Mouse (Mus musculus) urinary bladder, postnatal 4 days (tissue): ENCODE results near the gene Rnf207.
A peak's percentile ranks its signal among the peaks of the same experiment; 100 is the strongest.

Source experiments
- DNase-seq, 2 experiments: peaks; one replicate each; pipeline ENCODE4 v3.0.0; 2021 to 2022; ENCODE audit warnings: low spot score in 2 of 2

Rnf207 gene

DNA sequence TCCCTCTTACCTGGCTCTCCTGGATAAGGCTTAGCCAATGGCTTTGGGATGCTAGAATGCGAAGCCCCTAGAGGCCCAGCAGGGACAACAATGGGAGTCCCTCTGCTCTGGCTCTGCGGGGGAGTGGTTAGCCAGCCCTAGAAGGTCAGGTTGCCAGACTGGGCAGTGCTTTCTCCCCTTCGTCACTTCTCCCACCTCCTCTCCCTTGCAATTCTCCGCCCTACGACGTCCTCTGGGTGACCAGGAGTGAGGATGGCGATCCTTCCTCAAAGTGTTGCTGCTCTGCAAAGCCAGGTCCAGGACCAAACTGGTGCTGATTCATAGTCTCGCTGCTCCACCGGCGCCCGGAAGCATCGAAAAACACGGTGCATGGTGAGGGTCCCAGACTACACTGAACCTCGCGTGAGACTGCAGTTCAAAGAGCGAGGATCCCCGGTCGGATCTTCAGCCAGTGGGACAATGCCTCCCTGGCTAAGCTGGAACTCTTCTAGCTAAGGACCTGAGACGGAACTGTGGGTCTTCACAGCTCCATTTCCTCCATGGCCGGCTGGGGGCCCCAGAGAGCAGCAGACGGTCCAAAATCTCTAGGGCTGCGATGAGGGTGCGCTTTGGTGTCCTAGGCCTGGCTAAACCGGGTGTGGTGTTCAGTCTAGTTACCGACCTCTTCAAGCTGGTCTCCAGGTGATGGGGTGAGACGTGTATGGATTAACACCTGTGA lies at the start of gene Rnf207:
Gene Rnf207, minus strand, starts transcription at position 477 of the 718 bp plus-strand sequence.
- DNase-seq, result peak in 1 of 2 experiments; percentile 40

DNA sequence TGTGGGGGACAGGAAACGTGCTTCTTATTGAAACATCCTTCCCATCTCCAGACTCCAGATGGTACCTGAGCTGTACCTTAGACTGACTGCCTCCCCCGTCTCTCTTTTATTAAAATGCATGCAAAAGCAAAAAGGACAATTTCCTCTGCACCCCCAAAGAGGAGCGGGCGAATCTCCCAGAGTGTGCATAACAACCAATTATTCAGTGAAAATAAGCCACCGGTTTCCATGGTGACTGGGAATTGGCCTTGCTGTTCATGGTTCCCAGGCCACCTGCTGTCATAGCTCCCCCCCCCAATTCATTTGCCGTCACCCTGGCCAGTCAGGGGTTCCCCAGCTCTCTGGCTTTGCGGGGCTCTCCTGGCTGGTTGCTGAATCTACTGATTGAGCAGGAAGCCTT lies 46.4 kb upstream of the Rnf207 start:
- DNase-seq, result no peak

DNA sequence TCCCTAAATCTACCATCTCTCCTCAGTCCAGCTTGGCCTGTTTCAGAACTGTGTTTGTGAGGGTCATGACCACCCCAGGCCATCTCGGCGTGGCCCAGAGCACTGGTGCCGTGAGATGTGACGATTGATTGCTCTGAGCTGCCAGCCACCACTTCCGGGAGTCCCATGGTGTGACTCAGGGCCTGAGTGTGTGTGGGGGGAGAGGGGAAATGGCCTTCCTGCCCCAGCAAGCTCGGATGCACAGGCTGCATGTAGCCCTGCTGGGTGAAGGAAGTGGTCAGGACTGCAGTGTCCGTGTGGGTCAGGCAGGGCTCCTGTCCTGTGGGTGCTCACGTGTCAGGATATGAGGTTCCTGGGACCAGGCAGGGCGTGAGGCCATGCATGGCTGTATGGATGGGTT lies 43.4 kb upstream of the Rnf207 start:
- DNase-seq, result no peak

DNA sequence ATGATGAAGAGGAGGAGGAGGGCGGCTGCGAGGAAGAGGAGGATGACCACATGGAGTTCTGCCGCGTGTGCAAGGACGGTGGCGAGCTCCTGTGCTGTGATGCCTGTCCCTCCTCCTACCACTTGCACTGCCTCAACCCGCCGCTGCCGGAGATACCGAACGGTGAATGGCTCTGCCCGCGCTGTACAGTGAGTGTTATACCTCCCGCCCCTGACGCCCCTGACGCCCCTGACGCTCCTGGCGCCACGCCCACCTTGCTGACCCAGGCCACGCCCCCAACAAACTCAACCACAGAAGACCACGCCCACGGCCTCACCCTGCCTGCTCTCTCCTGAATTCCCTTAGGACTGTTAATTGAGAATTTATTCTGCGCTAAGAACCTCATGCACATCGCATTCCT lies 42.1 kb upstream of the Rnf207 start:
- DNase-seq, result no peak

DNA sequence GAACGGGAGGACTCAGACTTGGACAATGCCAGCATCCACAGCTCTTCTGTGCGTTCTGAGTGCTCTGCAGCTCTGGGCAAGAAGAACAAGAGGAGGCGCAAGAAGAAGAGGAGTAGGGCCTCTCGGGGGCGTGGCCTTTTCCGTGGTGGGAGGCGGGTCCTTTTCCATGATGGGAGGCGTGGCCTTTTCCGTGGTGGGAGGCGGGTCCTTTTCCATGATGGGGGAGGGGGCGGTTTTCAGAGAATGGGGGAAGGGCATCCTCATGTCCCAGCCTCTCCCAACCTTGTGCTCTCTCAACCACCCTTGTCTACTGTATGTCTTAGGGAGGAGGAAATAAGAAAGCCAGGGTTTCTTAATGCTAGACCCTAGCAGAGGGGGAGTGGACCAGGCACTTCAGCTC lies 40.9 kb upstream of the Rnf207 start:
- DNase-seq, result no peak

DNA sequence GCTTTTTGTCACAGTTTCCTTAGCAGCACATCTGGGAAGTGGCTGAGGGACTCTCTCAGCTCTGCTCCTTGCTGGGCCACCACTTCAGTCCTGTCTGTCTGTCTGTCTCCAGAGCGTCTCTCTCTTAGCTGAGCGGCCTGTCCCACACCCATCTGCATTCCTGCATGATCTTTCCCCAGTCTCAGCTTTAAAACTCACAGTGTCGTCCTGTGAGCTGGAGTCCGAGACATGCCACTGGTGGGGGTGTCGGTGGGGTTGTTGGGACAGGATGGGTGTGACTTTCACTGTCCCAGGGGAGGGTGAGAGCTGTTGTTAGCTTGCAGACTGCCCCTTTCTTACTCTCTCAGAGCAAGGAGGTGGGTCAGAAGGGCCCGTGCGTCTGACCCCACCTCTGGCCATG lies 36.9 kb upstream of the Rnf207 start:
- no peak for DNase-seq

DNA sequence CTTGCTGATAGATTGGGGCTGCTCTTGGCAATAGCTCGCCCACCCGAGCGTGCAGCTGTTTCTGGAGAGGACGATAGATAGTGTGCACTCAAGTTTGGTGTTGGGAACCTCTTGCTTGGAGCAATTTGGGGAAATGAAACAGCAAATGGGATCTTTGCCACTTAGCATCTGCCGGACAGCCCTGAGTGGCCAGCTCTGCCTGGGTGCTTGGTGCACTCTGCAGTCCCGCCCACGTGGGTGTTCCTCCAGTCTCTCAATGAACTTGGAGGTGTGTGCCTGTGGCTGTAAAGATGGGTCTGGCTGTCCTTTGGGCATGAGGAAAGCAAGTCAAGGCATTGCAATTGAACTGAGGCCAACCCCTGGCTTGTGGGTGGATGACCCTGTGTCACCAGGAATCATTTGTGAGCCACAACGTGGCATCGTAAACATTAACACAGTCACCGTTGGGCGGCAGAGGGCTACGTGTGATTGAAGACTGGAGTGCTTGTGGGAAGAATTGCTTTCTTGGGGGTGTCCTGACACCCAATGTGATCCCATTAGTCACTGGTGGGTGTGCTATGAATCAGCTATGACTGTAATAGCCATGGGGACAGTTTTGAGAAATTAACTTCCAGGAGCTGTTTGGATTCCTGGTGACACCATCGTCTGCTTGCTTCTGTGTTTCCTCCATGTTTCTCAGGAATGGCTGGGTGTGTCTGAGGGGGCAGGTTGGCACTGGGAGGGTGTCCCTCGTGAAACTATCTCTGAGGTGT lies 35.3 kb upstream of the Rnf207 start:
- DNase-seq, result no peak

DNA sequence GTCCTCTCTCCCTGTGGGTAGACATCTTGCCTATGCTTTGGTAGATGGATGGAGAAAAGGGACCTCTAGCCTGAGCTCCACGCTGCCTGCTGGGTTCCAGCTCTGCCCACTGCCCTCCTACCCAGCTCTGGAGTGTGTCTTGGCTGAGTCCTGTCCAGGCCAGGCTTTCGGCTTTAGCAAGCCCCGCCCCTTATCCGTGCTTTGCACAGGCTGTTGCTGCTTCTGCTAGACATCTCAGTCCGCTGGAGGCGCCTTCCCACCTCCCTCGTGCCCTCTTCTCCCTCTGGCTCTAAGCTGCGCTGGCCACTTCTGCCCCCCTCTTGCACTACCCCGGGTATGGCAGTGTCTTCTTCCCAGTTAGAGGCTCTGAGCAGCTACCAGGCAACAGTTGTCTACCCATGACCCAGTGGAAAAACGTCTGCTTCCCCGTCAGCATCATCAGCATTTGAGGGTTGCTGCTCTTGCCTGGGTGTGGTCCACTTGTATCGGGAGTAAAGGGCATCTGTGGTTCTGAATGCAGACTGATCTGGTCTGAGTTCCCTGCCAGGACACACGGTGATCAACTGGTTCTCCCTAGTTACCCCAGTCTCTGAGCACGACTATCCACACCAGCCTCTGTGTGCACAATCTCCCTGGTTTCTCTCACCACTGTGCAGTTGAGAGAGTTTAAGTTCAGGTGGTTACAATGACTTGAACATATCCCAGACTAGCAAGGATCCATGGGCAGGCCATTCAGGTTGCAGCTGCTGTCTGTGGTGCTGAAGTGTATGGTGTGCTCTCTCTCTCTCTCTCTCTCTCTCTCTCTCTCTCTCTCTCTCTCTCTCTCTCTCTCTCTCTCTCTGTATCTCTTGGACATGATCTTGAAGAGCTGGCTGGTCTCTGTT lies 32.9 kb upstream of the Rnf207 start:
- DNase-seq, result no peak

DNA sequence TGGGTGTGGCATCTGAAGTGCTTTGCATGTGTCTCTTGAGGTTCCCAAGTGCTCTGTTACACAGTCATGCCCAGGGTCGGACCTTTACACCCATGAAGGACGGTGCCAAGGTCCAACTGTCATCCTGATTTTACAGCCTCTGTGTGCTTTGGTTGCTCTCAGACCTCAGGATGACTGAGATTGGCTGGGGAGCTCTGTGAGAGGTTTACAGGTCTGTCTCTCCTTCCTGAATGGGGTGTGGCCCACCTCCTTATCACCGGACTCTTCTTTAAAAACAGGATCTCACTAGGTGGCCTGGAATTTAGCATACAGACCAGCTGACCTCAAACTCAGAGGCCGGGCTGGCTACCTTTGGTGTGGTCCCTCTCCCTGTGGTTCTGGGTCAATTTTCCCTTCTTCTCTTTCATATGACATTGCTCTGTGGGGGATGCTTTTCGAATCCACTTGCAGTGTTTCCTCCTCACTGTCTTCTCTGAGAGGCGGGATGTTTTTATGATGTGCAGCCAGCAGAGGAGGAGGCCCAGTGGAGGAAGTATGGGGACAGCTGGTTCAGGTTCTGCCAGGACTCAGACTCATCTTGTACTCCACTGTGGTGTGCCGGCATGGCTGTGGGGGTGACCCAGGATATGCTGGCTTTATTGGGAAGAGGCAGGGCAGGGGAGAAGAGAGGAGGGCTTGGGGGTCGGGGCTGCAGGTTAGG lies 32.1 kb upstream of the Rnf207 start:
- no peak for DNase-seq

DNA sequence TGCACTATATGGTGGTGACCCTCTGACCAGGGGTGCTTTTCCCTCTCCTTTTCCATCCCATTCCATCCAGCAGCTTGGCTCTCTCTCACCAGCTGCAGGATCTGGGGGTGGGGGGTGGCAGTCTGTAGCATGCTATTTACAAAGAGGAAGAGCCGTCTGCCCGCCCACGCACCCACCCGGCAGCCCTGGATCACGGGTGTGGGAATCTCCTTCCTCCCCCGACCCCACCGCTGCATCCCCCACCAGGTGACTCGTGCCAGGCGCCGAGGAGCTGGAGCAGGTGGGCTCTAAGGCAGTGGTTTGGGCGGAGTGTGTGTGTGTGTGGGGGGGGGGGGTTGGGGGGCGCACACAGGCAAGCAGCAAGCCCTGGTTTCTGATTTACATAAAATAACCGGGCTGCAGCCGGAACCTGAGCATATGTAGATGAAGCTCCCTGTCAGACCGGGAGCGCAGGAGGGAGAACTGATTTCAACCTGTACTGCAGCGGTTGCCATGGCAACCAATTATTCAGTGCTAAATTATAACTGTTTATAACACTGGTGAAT lies 31.1 kb upstream of the Rnf207 start:
- DNase-seq, result no peak

DNA sequence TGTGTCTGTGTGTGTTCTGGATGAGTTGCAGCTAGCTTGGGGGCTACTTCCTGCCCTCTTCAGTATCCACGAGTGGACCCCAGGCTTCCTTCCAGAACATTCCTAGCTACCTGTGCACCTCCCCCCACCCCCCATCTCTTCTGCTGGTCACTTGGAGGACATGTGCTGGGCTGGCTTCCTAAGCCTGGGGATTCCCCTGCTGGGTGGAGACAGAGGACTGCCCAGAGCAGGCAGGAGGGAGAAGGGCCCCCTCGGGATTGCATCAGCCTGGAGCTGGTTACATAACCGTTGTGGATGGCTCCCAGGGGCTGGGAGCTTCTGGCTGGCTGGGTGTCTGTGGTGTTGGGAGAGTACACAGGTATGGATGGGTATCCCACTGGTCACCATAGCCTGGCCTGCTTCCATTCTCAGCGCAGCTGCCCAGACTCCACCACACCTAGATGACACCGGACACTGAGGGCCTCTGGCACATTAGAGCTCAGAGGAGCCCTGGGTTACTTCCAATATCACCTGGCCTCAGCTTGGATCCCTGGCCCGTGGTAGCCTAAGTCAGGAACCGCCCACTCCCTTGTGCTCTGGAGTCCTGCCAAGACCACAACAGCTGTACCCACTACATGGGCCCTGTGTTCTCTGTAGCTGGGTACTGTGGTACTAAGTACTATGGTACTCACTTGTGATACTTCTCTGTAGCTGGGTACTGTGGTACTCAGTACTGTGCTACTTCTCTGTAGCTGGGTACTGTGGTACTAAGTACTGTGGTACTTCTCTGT lies 26.5 kb upstream of the Rnf207 start:
- peak in 1 of 2 experiments; percentile 47 for DNase-seq

DNA sequence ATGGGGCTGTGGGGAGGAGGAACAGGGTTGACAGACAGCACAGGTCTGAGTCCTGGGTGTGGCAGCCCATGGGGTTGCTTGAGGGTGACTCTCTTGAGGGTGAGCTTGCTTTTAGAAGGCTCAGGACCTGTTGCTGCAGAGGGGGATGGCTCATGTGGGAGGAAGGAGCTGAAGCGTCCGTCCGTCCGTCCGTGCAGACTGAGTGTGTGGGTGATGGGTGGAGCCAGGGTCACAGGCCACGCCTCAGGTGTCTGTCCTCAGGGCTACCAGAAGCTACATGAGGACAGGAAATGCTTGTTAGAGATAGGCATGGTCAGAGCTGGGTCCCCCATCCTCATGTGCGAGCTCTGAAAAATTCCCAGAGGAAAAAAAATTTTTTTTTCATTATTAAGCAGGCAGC lies 25.9 kb upstream of the Rnf207 start:
- DNase-seq, result no peak

DNA sequence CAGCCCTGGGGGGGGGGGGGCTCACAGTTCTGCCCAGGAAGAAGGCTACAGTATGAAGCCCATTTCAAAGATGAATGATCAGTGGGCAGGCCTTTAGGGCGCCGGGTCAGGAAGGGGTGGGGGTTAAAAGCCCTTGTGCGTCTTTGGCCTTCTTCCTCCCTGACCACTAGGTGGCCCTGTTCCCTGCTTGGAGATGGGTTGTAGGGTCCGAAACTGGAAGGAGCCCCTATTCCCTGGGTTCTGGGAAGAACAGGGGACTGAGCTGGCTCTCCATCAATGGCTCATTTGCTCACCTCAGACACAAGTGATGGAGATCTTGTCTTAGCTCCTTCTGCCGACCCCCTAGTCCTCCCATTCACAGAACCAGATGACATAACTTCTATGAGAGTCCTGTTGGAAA lies 24.5 kb upstream of the Rnf207 start:
- no peak for DNase-seq

DNA sequence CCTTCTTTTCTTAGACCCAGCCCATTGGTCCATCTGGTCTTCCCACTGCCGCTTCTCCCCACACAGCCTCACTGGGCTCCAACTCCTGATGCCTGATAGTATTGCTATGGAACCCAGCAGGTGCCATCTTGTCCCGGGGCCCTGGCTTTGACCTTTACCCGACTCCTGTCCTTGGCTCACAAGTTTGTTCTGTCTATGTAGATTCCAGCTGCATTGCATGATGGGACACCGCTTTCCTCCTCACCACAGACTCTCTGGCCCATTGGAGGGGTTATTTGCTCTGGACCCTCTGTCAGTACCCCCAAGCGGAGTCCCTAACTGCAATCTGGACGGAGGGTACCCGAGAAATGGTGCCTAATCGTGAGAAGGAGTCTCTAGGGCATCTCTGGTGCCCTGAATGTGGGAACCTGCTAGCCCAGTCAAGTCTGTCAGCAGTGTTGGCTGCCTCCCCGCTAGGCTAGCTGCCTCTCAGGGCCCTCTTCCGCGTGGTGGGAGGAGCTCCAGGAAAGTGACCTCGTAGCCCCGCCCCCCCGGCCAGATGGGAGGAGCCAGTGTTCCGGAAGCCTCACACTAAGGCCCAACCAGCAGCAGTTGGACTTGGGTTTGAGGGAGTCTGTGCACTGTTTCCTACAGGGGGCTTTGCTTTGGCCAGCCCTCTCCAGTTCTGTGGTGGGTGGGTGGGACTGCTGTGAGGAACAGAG lies 21.9 kb upstream of the Rnf207 start:
- DNase-seq, result no peak

DNA sequence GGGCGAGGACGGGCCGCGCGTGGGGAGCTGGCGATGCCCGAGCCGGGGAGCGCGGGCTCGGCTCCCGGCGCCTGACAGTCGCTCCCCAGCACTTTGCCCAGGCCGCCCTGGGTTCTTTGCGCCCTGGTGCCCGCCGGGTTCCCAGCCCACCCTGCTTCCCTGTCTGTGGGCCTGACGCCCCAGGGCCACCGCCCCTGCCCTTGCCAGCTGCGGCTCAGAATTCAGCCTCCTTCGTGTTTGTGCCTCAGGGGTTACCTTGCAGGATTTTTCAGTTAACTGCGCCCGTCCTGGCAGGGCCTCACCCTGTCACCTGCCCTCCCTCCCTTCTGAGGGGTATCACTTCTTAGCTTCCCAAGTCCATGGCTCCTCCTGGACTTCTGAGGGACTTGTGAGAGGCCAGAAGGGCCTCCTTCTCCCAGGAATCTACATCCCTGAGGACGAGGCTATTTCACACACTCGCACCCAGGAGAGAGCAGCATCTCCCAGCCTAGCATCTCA lies 20.5 kb upstream of the Rnf207 start:
- DNase-seq, result no peak

DNA sequence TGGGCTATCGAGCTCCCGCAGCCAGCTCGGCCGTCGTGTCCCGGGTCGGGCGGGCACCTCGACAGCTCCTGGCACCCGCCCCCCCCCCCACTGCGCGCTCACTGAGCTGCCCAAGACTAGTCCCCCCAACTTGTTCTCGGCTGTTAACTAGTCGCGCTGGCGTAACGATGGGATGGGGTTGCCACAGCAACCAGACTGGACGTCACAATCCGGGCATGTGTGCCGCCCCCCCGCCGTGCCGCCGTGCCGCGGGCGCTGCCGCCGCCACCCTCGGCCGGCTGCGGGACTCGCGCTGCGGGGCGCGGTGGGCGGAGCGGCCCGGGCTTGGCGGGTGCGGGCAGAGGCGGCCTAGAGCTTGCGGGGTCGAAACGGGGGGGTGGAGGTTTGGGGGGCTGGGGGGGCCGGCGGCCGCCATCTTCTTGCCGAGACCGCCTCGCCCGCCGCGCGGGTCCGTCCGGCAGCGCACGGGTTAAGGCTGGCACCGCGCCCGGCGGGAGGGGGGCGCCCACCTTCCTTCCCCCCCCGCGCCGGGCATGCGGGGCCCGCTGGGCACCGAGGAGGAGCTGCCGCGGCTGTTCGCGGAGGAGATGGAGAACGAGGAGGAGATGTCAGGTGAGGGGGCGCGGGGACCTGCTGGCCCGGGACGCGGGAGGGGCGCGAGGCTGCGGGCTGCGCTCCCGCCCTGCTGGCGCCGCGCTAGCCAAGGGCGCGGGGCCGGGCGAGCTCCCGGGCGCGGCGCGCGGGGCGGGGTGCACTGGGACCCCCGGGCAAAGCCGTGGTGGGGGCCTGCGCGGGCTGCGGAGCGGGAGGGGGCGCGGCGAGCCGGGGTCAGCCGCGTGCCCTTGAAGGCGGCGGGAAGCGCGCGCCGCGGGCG lies 19.9 kb upstream of the Rnf207 start, which contains the start of gene Chd5:
Gene Chd5, plus strand, starts transcription at position 233 of the 874 bp plus-strand sequence.
- no peak for DNase-seq

DNA sequence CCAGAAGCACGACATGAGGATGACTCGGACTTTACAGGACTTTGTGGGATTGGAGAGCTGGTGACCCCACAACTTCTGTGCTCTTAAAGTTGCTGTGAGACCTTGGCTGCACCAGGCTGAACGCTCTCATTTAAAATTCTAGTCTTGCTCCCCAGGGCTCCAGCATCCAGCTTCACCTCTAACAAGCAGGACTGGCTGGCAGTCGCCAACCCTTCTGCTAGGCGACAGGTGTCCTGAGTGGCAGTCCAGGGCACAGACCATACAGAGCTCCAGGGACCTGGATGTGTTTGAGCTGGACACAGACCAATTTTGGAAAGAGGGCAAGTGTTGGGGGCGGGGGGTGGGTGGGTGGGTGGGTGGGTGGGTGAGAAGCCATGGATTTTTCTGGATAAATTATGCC lies 19.0 kb upstream of the Rnf207 start:
- no peak for DNase-seq

DNA sequence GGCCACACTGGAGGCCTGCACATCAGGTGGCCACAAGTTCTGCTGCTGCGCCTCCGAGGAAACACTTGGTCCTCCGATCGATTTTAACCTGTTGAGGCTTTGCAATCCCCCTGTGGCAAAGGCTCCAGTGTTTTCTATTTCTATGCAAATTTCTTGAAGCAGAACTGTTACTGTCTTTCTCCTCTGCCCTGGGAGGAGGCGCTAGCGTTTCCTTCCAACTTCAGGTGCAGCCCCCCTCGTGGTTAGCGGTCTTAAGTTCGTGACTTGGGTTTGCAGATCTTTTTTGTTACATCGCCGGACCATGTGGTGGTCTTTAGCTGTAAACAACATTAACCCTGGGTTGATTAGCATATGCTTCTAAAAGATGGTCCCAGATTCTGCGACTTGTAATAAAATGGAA lies 14.8 kb upstream of the Rnf207 start:
- no peak for DNase-seq

DNA sequence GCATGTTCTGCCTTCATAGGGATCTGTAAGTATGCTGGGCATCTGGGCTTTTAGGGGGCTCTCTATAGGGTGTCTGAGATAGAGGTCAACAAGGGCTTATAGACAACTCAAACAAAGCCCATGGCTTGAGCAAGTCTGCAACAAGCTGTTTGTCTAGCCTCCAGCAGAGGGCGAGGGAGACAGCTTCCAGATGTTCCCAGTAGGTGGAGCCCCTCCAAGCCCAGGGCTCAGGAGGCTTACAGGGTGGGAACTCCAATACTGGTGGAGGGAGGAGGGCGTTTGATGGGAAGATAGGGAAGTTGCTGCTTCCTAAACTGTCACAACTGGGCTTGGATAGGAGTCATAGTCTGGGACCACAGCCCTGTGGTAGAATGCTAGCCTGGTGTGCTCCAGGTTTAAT lies 14.2 kb upstream of the Rnf207 start:
- DNase-seq, result peak; percentile 52 to 79
